Mouse (Mus musculus) CD8-positive naive resting alpha-beta T cell, adult 2 months (primary cell): ENCODE data around the gene Thegl.
"Not testable (repeated sequence)": the region's sequence is repeated elsewhere in the genome, so short reads cannot be mapped to it uniquely, and the experiment has no call there.

ENCODE experiments used
- DNase-seq, 2 experiments: peaks; one replicate each; pipeline ENCODE4 v3.0.0; 2022; ENCODE audit warnings: low read depth in 2 of 2, low spot score in 2 of 2

Thegl gene

DNA sequence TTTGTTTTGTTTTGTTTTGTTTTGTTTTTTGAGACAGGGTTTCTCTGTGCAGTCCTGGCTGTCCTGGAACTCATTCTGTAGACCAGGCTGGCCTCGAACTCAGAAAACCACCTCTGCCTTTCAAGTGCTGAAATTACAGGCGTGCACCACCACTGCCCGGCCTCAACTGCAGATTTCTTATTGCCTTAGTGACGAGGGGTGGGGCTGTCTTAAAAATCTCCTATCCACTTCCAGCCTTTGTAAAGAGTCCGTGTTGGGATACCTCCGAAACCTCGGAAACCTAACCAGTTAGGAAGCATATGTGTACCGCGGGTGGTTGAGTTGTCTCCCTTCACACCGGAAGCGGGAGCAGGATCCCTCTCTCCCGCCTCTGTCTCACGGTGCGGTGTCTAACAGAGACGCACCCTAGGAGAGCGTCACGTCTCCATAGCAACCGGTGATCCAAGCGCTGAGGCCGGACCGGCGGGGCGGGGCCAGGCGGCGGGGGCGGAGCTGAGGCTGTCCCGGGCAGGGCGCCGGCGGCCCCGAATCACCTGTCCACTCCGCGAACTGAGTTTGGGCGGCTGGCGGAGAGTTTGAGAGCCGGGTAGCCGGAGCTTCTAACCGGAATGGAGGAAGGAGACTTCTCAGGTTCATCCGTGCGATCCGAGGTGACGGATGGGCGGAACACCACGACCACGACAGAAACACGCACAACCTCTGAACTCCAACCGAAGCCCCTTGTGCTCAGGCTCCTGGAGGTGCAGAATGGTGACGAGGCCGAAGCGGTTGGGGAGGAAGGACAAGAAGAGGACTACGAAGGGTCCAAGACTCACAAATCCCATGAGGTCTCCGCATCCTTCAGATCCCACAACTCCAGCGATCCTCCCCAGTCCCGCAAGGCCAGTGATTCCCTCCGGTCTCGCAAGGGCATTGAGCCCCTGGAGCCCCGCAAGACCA, at the start of gene Thegl:
Gene Thegl (plus strand): TSS at position 480 of the 939 bp plus-strand sequence.
- DNase-seq, result peak; percentile 14 to 49

- no peak for DNase-seq
Measured at GRCm38 (mm10) chr5:76969250-76969649, 46.6 kb upstream of the Thegl start.

DNA sequence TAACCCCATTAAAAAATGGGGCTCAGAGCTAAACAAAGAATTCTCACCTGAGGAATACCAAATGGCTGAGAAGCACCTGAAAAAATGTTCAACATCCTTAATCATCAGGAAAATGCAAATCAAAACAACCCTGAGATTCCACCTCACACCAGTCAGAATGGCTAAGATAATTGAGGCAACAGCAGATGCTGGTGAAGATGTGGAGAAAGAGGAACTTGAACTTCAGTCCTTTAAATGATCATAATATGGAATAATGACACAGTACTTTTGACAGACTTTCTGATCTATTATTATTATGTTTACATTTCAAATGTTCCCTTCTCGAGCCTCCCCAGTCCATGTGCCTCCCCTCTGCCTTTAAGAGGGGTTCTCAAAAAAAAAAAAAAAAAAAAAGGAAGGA, 44.7 kb upstream of the Thegl start:
- not testable (repeated sequence) for DNase-seq

DNA sequence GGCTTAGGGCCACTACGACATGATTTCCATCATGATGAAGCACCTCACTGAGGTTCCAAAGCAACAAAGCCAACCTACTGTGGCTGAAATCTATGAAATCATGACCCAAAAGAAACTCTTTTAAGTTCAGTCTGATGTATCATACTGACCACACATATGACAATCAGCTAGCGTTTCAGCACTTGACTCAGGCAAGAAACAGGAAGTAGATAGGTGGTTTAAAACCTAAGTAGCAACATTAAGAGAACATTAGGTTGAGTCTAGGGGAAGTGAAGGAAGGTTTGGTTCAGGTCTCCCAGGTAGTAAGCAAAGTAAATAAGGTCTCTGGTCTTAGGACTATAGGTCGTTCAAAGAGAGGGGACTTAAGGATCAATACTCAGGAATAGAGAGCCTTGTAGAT, 42.3 kb upstream of the Thegl start:
- no peak for DNase-seq

GRCm38 (mm10) chr5:76974207-76974553, 41.6 kb upstream of the Thegl start:
- no peak for DNase-seq

- peak; percentile 65 to 67 for DNase-seq
Measured at GRCm38 (mm10) chr5:76974554-76975285, 41.1 kb upstream of the Thegl start, which contains the start of gene Srp72. TSS of gene Srp72 (plus strand) at chr5:76974683.

DNA sequence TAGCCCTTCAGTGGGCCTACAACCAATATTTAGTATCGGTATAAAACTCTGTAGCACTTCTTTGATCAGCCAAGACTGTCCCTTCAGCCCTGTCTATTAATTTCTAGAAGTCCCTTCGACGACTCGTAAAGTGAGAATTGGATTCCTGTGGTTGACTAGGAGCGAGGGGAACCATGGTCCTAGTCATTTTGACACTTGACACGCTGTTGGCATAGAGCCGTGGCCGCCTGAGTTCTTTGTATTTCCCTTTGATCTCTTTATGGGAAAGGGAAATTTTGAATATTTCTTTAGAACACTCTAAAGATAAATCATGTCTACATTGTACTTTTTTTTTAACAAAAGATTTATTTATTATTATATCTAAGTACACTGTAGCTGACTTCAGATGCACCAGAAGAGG, 40.1 kb upstream of the Thegl start:
- DNase-seq, result no peak

GRCm38 (mm10) chr5:76984015-76984414, 31.8 kb upstream of the Thegl start:
- DNase-seq, result no peak

- no peak for DNase-seq
Measured at GRCm38 (mm10) chr5:76990789-76991188, 25.0 kb upstream of the Thegl start.

DNA sequence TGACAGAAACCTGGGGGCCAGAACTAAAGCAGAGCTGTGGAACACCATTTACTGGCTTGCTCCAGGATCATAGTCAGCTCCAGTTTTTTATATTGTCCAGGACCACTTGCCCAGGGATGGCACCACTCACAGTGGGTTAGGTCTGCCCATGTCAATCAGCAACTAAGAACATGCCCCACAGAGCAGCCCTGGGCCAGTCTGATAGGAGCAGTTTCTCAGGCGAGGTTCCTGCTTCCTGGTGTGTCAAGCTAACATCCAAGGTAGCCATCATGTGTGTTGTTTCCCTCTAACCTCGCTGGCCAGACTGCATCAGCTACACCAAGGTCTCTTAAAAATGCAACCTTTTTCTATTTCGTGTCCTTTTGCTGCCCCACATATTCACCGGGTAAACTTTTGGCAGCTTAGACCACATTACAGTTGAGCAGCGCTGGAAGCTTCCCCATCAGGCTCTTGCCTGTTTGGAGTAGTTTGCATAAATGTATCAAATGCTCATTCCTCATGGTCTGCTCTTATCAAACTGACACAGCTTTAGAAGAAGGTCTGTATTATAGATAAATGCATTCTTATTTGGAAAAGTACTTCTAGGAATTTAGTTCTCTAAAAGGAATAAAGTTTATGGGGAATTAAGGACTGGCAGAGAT, 22.5 kb upstream of the Thegl start:
- no peak for DNase-seq

GRCm38 (mm10) chr5:76998416-76998815, 17.4 kb upstream of the Thegl start:
- DNase-seq, result no peak

DNA sequence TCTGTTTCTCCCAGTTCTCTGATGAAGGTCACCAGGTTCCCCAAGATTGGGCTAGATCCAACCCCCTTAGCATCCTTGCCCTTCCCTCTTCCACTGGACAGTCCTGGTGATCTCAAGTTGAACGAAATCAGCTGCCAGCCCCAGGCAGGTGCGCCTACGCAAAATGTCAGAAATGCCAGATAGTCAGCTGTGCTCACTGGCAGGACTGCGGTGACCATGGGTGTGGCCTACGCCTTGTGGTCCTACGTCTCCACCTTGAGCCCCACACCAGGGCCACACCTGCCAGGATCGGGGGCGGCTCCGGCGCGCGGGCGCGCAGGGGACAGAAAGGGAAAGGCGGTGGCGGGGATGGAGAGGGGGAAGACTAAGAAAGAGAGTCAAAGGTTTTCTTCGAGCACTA, 14.6 kb upstream of the Thegl start:
- no peak for DNase-seq

- no peak for DNase-seq
Measured at GRCm38 (mm10) chr5:77004051-77004821, 11.6 kb upstream of the Thegl start, which contains the start of gene Arl9. TSS of gene Arl9 (plus strand) at chr5:77004055.

GRCm38 (mm10) chr5:77010352-77010751, 5.5 kb upstream of the Thegl start:
- no peak for DNase-seq

DNA sequence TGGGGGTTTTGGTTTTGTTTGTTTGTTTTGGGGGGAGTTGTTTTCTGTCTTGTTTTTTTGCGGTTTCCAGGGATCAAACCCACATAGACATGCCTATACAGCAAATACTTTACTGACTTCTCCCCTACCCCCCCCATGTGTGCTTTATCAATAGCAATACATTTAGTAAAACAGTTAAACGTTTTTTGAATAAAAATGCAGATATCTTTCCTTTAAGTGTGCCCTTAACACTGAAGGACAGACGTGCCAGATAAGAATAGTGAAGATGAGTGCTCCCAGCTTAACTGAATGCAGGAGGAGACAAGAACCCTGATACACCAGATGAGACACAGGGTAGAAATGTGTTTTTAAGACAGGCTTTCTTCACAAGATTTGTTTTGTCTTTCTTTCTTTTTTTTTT, 4.7 kb upstream of the Thegl start:
- DNase-seq, result no peak

DNA sequence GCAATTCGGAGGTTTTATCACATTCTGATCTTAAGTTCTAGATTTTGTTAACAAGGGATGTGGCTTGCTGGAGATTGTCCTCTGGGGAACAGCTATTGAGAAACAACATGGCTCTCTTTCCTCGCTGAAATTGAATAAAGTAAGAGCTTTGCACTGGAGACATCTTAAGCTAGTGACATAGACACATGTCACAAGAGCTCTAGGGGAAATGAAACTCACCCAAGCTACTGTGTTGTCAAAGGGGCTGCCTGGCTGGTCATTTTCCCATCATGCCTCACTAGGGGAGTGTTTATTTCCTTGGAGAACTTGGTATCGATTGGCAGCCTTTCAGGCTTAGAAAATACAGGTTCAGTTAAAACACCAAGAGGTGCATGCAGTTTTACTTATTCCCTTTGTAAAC, 2.7 kb upstream of the Thegl start:
- no peak for DNase-seq

GRCm38 (mm10) chr5:77028034-77028433, 12.2 kb downstream of the Thegl start:
- DNase-seq, result no peak

GRCm38 (mm10) chr5:77029735-77030134, 13.9 kb downstream of the Thegl start:
- peak in 1 of 2 experiments; percentile 32 for DNase-seq

DNA sequence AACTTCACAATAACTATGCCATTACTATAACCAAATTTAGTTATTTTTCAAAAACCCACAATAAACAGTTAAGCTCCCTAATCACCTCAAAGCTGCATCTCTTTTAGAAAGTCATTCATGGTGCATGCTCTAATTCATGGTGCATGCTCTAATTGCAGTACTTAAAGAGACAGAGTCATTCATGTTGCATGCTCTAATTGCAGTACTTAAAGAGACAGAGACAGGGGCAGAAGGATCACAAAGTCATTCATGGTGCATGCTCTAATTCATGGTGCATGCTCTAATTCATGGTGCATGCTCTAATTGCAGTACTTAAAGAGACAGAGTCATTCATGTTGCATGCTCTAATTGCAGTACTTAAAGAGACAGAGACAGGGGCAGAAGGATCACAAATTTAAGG, 19.3 kb downstream of the Thegl start:
- not testable (repeated sequence) for DNase-seq

GRCm38 (mm10) chr5:77038451-77038850, 22.6 kb downstream of the Thegl start:
- DNase-seq, result no peak

- no peak for DNase-seq
Measured at GRCm38 (mm10) chr5:77039391-77039790, 23.6 kb downstream of the Thegl start.
